Mouse (Mus musculus) retina, adult 2 months (tissue): ENCODE results near the gene Pex5l.

Experiments used
- DNase-seq: peaks from one replicate; pipeline ENCODE4 v3.0.0-alpha.2; 2012; ENCODE audit warnings: low read depth, low spot score

The Pex5l gene

GRCm38 (mm10) chr3:33063590-33063989, 79.5 kb downstream of the Pex5l start:
- no peak for DNase-seq

GRCm38 (mm10) chr3:33061428-33061827, 81.6 kb downstream of the Pex5l start:
- no peak for DNase-seq

- no peak for DNase-seq
Measured at GRCm38 (mm10) chr3:33061016-33061415, 82.0 kb downstream of the Pex5l start.

DNA sequence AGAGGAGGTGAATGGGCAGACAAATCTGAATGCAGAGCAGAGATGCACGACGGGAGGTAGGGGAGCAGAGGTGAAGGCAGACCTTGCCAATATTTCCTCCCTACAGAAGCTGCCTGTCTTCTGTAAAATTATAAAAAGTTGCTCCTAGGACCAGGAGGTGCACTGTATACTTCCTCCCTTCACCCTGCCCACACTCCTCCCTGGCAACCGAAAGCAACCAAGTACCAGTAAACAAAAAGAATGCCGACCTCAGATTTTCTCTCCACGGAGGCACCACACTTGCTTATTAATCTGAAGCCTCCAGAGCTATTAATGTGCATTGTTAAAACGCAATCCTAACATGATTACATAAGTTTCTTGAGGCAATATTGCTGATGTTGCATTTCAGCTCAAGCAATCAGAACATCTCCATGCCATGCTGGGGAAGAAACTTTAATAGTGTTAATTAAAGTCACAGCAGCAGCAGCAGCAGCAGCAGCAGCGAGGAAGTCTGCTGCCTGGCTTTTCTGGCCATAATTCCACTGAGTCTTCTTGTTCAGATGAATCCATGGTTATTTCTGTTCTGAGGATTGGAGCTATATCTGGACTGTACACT, 82.6 kb downstream of the Pex5l start:
- no peak for DNase-seq

GRCm38 (mm10) chr3:33048304-33048703, 94.7 kb downstream of the Pex5l start:
- no peak for DNase-seq

GRCm38 (mm10) chr3:33044799-33045106, 98.3 kb downstream of the Pex5l start:
- no peak for DNase-seq

DNA sequence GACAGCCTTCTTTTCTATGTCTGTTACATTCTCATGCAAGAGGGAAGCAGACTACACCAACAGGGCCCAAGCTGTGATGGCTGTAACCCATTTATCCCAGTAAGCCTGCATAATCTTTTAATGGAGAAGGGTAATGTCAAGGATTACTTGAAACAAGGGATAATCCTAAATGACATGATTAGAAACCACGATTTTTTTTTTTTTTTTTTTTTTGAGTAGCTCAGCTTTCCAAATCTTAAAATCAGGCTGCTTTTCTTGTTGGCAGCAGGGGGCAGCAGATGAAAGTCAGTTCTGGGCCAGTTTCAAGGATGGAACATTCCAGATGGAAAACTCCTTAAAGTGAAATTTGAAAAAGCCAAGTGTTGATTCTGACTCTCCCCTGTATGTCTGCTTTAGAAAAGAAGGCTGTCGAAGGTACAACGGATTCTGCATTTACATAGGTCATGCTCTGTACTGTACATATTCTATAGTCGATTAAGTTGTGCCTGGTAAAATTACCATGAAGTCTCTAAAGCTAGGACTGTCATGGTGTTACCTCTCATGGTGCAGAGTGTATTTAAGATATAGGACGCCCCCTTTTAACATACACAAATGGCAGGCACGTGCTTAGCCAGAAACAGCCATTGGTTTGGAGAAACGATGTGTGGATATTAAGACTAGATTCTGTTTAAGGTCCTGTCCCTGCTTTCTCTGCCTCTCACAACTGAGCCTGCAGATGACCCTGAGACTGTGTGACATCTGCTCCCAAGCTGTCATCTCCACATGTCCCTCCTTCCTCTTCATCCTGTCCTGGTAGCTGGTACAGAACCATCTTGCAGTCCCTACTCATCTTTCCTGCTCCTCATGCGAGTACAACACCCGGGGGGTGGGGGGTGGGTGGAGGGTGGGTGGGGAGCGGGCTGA, 98.9 kb downstream of the Pex5l start:
- DNase-seq: peak; percentile 20

DNA sequence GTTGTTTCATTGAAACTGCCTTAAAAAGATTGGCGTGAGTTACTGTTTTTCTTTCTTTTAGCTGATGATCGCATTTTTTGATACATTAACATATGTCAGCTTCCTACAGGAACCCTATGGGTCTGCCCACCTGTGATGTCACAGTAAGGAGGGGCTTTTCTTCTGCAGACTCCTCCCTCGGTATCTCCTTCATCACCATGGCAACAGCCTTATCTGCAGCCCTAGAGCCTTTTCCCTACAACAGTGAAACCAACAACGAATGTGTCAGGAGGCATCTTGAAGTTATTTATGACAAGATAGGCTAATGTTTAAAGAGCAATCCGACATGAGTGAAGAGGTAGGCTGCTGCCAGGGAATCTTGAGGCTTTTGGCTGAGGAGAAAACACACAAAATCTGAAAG, 118.5 kb downstream of the Pex5l start:
- no peak for DNase-seq

- DNase-seq: no peak
Measured at GRCm38 (mm10) chr3:33003901-33004300, 139.1 kb downstream of the Pex5l start.

GRCm38 (mm10) chr3:33001769-33002168, 141.3 kb downstream of the Pex5l start:
- no peak for DNase-seq

GRCm38 (mm10) chr3:33000383-33001015, 142.5 kb downstream of the Pex5l start:
- DNase-seq: no peak

- no peak for DNase-seq
Measured at GRCm38 (mm10) chr3:32991713-32992575, 151.1 kb downstream of the Pex5l start.

DNA sequence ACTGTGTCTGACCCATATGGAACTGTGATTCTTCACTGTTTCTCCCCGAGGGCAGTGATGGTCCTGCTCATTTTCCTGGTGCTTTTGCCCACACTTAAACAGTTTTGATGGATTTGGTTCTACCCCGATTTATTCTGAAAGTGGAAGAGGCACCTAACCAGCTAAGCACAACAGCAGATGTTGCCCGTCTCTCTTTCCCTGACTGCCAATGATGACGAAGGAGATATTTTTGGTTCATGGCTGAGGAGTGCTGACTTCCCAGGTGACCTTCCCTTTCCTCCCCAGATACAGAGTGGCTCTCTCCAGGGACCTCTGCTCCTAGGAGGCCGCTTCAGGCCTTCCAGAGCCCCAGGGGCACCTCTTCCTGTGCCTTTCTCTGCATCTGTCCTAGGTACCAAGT, 155.2 kb downstream of the Pex5l start:
- DNase-seq: no peak

GRCm38 (mm10) chr3:32985141-32985540, 157.9 kb downstream of the Pex5l start:
- DNase-seq: peak; percentile 58

- DNase-seq: no peak
Measured at GRCm38 (mm10) chr3:32979981-32980380, 163.1 kb downstream of the Pex5l start.

- no peak for DNase-seq
Measured at GRCm38 (mm10) chr3:32979238-32979637, 163.8 kb downstream of the Pex5l start.

GRCm38 (mm10) chr3:32970257-32970656, 172.8 kb downstream of the Pex5l start:
- no peak for DNase-seq

DNA sequence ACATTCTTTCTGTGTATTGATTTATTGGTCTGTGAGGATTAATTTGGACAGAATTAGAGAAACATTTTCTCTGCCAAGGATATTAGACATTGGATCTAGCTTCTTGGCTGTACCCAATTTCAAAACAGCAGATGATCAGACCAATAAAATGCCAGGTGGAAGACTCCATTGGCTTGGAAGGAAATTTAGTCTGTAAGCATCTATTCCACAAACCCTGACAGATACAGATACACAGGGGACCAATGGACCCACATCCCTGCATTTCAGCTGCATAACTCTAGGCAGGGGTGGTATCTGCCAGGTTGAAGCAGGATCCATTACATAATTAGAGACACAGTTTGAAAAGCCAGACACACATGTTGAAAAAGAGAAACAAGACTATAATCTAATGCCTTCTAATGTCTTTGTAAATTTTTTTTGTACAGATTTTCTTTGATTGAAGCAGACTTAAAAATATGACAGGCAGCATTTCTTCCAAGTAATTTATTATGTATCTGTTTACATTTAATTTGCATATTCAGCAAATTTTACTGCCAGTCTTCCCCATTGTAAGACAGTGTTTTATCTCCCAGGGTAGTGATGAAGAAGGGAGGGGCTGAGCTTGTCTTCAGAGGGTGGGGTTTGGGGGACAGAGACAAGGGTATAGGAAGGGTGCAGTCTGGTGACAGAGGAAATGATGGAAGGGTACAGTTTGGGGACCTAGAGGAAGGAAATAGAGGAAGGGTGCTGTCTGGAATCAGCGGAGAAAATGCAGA, 174.2 kb downstream of the Pex5l start:
- no peak for DNase-seq

- no peak for DNase-seq
Measured at GRCm38 (mm10) chr3:32965528-32965927, 177.5 kb downstream of the Pex5l start.

DNA sequence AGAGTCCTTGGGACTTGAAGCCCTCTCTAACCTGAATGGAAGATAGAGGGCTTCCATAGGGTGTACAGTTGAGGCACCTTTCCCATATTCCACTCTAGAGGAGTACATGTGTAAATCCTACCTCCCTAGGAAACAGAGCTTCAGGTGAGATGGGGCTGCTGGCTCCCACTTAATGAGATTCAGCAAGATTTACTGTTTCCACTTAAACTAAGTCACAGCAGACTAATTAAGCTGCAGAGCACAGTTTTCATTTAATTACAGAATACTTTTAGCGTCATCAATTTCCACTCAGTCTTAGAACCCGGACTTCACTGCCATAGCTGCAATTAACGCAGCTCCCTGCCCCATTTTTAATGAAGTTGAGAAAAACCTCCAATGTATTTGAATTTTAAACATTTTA, 181.6 kb downstream of the Pex5l start:
- DNase-seq: no peak

DNA sequence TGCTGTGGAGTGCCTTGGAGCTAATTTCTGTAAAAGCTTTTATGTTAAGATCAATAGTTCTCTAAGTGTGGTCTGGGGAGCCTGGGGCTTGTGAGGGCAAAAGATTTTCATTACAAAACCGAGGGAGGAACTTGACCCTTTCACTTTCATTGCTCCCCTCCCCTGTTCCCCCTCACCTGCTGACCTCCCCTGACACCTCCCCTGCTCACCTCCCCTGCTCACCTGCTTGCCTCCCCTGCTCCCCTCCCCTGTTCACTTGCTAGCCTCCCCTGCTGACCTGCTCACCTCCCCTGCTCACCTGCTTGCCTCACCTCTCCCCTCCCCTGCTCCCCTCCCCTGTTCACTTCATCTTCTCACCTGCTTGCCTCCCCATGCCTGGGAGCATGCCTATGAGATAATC, 191.7 kb downstream of the Pex5l start:
- no peak for DNase-seq
